13 mouse cellular contexts compared by ENCODE assay signal in genomic region chr6:89421922-89422321, GRCm38 (mm10). TPM values are rescaled to one million over a fixed set of nuclear protein-coding genes. Genes with fewer than 3 reads are reported as not detected.
A peak's percentile ranks its signal among the peaks of the same experiment; 100 is the strongest.
DNase-seq lines count a peak whose midpoint lies in the region; ATAC-seq and TF ChIP-seq lines count a peak whose summit lies in the region.
"Had no signal": no experiment of that assay in that cellular context is flagged by ENCODE, and none has a peak within 500 bp of the region (broad histone marks: within the 10 kb centered on the region; RNA-seq: fewer than 3 reads in every experiment).

No protein-coding gene starts in this region.

- H3K9me3 ChIP-seq in embryonic facial prominence, embryonic 15.5 days (replicated peaks), result no peaks in the 10 kb centered on the region
- no peaks in the 10 kb centered on the region for H3K9me3 ChIP-seq in embryonic facial prominence, embryonic 10.5 days
- H3K9me3 ChIP-seq in lung, postnatal 0 days (ENCODE audit: low read length), result no peaks in the 10 kb centered on the region
- H3K9me3 ChIP-seq: hindbrain, embryonic 12.5 days; intestine, embryonic 15.5 days; megakaryocyte, embryonic 14.5 days had no signal

- 78% methylated on average over 3 of the region's 3 CpGs for WGBS in embryonic facial prominence, embryonic 15.5 days
- WGBS in embryonic facial prominence, embryonic 10.5 days, result 82% methylated on average over 3 of the region's 3 CpGs
- WGBS in lung, postnatal 0 days, result 76% methylated on average over 3 of the region's 3 CpGs

- no peak overlapping the region for H3K9ac ChIP-seq in embryonic facial prominence, embryonic 15.5 days
- no peak overlapping the region for H3K9ac ChIP-seq in lung, postnatal 0 days (replicated peaks; ENCODE audit: low read depth)
- H3K9ac ChIP-seq: hindbrain, embryonic 12.5 days; intestine, embryonic 15.5 days had no signal

- intact Hi-C loops in left cerebral cortex, postnatal 36 days (cut with DNase I), result no loop called here

- 0 out of 2 replicates have a peak, but pooled peaks have one; percentile 53 for ATAC-seq in embryonic facial prominence, embryonic 15.5 days (ENCODE audit: insufficient number of reproducible peaks, low FRiP score, low TSS enrichment, low read depth)
- ATAC-seq in lung, postnatal 0 days, result 0 out of 2 replicates have a peak, but pooled peaks have one; percentile 3
- peak; percentile 66 to 67 for ATAC-seq in hematopoietic stem cell, adult 5-6 weeks (replicated peaks in 1 of 2; ENCODE audit: insufficient read depth in 1 of 2, low FRiP score in 2 of 2, low TSS enrichment in 1 of 2, low read depth in 1 of 2, poor library complexity in 2 of 2, severe bottlenecking in 2 of 2)

- no peaks in the 10 kb centered on the region for H3K4me1 ChIP-seq in embryonic facial prominence, embryonic 15.5 days
- 0 out of 2 replicates have a peak, but pooled peaks cover 5% of the 10 kb centered on the region for H3K4me1 ChIP-seq in embryonic facial prominence, embryonic 10.5 days
- H3K4me1 ChIP-seq in lung, postnatal 0 days (ENCODE audit: insufficient read depth, low read depth, low read length), result no peaks in the 10 kb centered on the region
- H3K4me1 ChIP-seq: intestine, embryonic 15.5 days had no signal

- no peak for TF ChIP-seq EP300 in lung, postnatal 0 days (IDR thresholded peaks at IDR 0.05)

- no peaks in the 10 kb centered on the region for H3K27me3 ChIP-seq in embryonic facial prominence, embryonic 15.5 days
- H3K27me3 ChIP-seq in embryonic facial prominence, embryonic 10.5 days (replicated peaks; ENCODE audit: low read depth, poor library complexity, severe bottlenecking), result no peaks in the 10 kb centered on the region
- no peaks in the 10 kb centered on the region for H3K27me3 ChIP-seq in lung, postnatal 0 days (replicated peaks; ENCODE audit: insufficient read depth, low read length)
- H3K27me3 ChIP-seq: hindbrain, embryonic 12.5 days; intestine, embryonic 15.5 days had no signal

- H3K4me2 ChIP-seq in embryonic facial prominence, embryonic 15.5 days (replicated peaks), result no peak overlapping the region
- no peak overlapping the region for H3K4me2 ChIP-seq in lung, postnatal 0 days (replicated peaks; ENCODE audit: low read depth, low read length)
- H3K4me2 ChIP-seq: hindbrain, embryonic 12.5 days; intestine, embryonic 15.5 days had no signal

- H3K36me3 ChIP-seq in embryonic facial prominence, embryonic 15.5 days, result no peaks in the 10 kb centered on the region
- no peaks in the 10 kb centered on the region for H3K36me3 ChIP-seq in embryonic facial prominence, embryonic 10.5 days (replicated peaks)
- no peaks in the 10 kb centered on the region for H3K36me3 ChIP-seq in lung, postnatal 0 days (ENCODE audit: insufficient read depth, low read length)
- H3K36me3 ChIP-seq: hindbrain, embryonic 12.5 days; intestine, embryonic 15.5 days had no signal

- TF ChIP-seq CTCF in lung, postnatal 0 days (IDR thresholded peaks at IDR 0.05), result no peak

- no peak overlapping the region for H3K4me3 ChIP-seq in embryonic facial prominence, embryonic 15.5 days (replicated peaks)
- H3K4me3 ChIP-seq in embryonic facial prominence, embryonic 10.5 days, result no peak overlapping the region
- no peak overlapping the region for H3K4me3 ChIP-seq in lung, postnatal 0 days (ENCODE audit: low read depth, low read length)
- H3K4me3 ChIP-seq: hindbrain, embryonic 12.5 days; intestine, embryonic 15.5 days; megakaryocyte, embryonic 14.5 days had no signal

- DNase-seq in embryonic facial prominence, embryonic 10.5 days (ENCODE audit: low spot score), result no peak
- peak; percentile 24 for DNase-seq in lung, postnatal 0 days (ENCODE audit: low spot score)
- no peak for DNase-seq in lung, postnatal 14 days
- DNase-seq in left cerebral cortex, postnatal 36 days (ENCODE audit: low spot score in 2 of 2), result no peak
- no peak for DNase-seq in kidney, postnatal 36 days
- no peak for DNase-seq in embryo, embryonic 10.5 days (ENCODE audit: low spot score)
- DNase-seq: cerebellum, adult 2 months had no signal

- H3K27ac ChIP-seq in embryonic facial prominence, embryonic 15.5 days (replicated peaks), result no peak overlapping the region
- H3K27ac ChIP-seq in embryonic facial prominence, embryonic 10.5 days (replicated peaks), result no peak overlapping the region
- H3K27ac ChIP-seq in lung, postnatal 0 days (ENCODE audit: low read length), result peak overlapping the region; percentile 47
- H3K27ac ChIP-seq: hindbrain, embryonic 12.5 days; intestine, embryonic 15.5 days; kidney, postnatal 0 days had no signal

RNA-seq across cellular contexts. Expression of gene Plxna1, which starts 59.5 kb away (rescaled TPM):
- polyA plus RNA-seq in embryonic facial prominence, embryonic 15.5 days (2015; fragmentation: Nextera tagmentation; extraction: Ambion mirVana), result 31.7 and 33.2 TPM in 2 replicates
- 24.9 and 25.5 TPM in 2 replicates for polyA plus RNA-seq in embryonic facial prominence, embryonic 10.5 days (2016; fragmentation: Nextera tagmentation; extraction: Ambion mirVana)
- polyA plus RNA-seq in lung, postnatal 0 days (2015; fragmentation: Nextera tagmentation; extraction: Ambion mirVana), result 13.6 and 29.2 TPM in 2 replicates
- total RNA-seq in hematopoietic stem cell, adult 5-6 weeks (2017), result 9.0 and 14.0 TPM in 2 replicates
- total RNA-seq in left cerebral cortex, postnatal 36 days (2021), result 10 to 100 TPM; 56.2 to 70.4 TPM

Comparison
In these comparisons a context has a peak if more than half of its experiments do, and no peak if none do; other contexts are left out.
1. ATAC-seq: peak in every context shown above with its lines; median percentile 66 in hematopoietic stem cell, adult 5-6 weeks; 53 in embryonic facial prominence, embryonic 15.5 days; 3 in lung, postnatal 0 days.